Mouse (Mus musculus) cortical plate, adult 2 months (tissue): ENCODE data around the gene Cadps2.

ENCODE experiments used
- CTCF ChIP-seq: fragments of 200-500 bp; IDR thresholded peaks from 2 replicates; pipeline ENCODE4 v1.5.1; 2011; ENCODE audit warnings: mild to moderate bottlenecking, control low read depth, low read length; ENCODE audit not compliant: insufficient read depth; ENCODE audit errors: extremely low read depth
- POLR2A ChIP-seq: fragments of 200-500 bp; IDR thresholded peaks from 2 replicates; pipeline ENCODE4 v1.6.1; 2011; ENCODE audit warnings: mild to moderate bottlenecking, low read length, control low read depth; ENCODE audit not compliant: insufficient read depth; ENCODE audit errors: extremely low read depth

- TF ChIP-seq CTCF (no peak), POLR2A (no peak)
Observed at GRCm38 (mm10) chr6:23720401-23720800, 118.8 kb downstream of the Cadps2 start.
